Mouse (Mus musculus) megakaryocyte-erythroid progenitor cell, adult 5 weeks (primary cell): ENCODE results near the gene Spi1. TPM values are rescaled to one million over a fixed set of nuclear protein-coding genes. Genes with fewer than 3 reads are reported as not detected.

Experiments
- polyA plus RNA-seq: library from polyadenylated mRNA; stranded (reverse); fragments of >175 nt; gene quantifications from 2 replicates; pipeline ENCODE4 v1.2.3, GENCODE M21; 2012

Gene Spi1
- 314 and 409 TPM in 2 replicates for polyA plus RNA-seq

GRCm38 (mm10) chr2:91081775-91082695 lies at the start of gene Spi1:
Gene Spi1, plus strand, starts transcription at chr2:91082390.

GRCm38 (mm10) chr2:91035385-91035784 lies 46.8 kb upstream of the Spi1 start, which contains the start of gene Rapsn:
Gene Rapsn, plus strand, starts transcription at chr2:91035620.

GRCm38 (mm10) chr2:91053934-91054382 lies 28.2 kb upstream of the Spi1 start, which contains the start of gene Psmc3:
Gene Psmc3, plus strand, starts transcription at chr2:91054009.

GRCm38 (mm10) chr2:91070076-91070800 lies 12.0 kb upstream of the Spi1 start, which contains the start of gene Slc39a13:
Gene Slc39a13, minus strand, starts transcription at chr2:91070417.

GRCm38 (mm10) chr2:91117585-91118275 lies 35.5 kb downstream of the Spi1 start, which contains the start of gene Mybpc3:
Gene Mybpc3, plus strand, starts transcription at chr2:91118144.

Other genes starting within 250 kb of the Spi1 start
- gene Mtch2, start 235.2 kb upstream of the Spi1 start, polyA plus RNA-seq: 10.5 and 11.1 TPM in 2 replicates
- gene C1qtnf4, start 196.5 kb upstream of the Spi1 start, polyA plus RNA-seq: 0.76 and 0.90 TPM in 2 replicates
- 4.5 and 5.1 TPM in 2 replicates for gene Kbtbd4, start 177.7 kb upstream of the Spi1 start, polyA plus RNA-seq
- 86.6 and 88.4 TPM in 2 replicates for gene Ndufs3, start 177.6 kb upstream of the Spi1 start, polyA plus RNA-seq
- 20.7 and 38.0 TPM in 2 replicates for gene Celf1, start 142.0 kb upstream of the Spi1 start, polyA plus RNA-seq
- 7.6 and 9.6 TPM in 2 replicates for gene Rapsn, start 46.8 kb upstream of the Spi1 start, polyA plus RNA-seq
- 156 and 164 TPM in 2 replicates for gene Psmc3, start 28.4 kb upstream of the Spi1 start, polyA plus RNA-seq
- 22.1 and 22.9 TPM in 2 replicates for gene Slc39a13, start 12.0 kb upstream of the Spi1 start, polyA plus RNA-seq
- 0.21 and 0.42 TPM in 2 replicates for gene Mybpc3, start 35.8 kb downstream of the Spi1 start, polyA plus RNA-seq
- gene Madd, start 101.4 kb downstream of the Spi1 start, polyA plus RNA-seq: 20.5 and 24.3 TPM in 2 replicates
- gene Nr1h3, start 120.4 kb downstream of the Spi1 start, polyA plus RNA-seq: 1.9 TPM in 2 replicates
- 4.7 and 4.9 TPM in 2 replicates for gene Acp2, start 120.5 kb downstream of the Spi1 start, polyA plus RNA-seq
- 0.94 and 1.8 TPM in 2 replicates for gene Ddb2, start 154.6 kb downstream of the Spi1 start, polyA plus RNA-seq
- 0.18 and 0.63 TPM in 2 replicates for gene Pacsin3, start 173.6 kb downstream of the Spi1 start, polyA plus RNA-seq
- 41.2 and 43.3 TPM in 2 replicates for gene Arfgap2, start 182.6 kb downstream of the Spi1 start, polyA plus RNA-seq